Mouse (Mus musculus) retina, embryonic 14.5 days (tissue): ENCODE measurements around the gene a.
A peak's percentile ranks its signal among the peaks of the same experiment; 100 is the strongest.

Experiments
- DNase-seq: peaks from one replicate; pipeline ENCODE4 v3.0.0-alpha.2; 2015; ENCODE audit warnings: low spot score

The a gene

GRCm38 (mm10) chr2:154782856-154783650 is 8.1 kb upstream of the a start:
- peak; percentile 75 for DNase-seq

GRCm38 (mm10) chr2:154785284-154785683 is 5.9 kb upstream of the a start:
- no peak for DNase-seq

GRCm38 (mm10) chr2:154786187-154786586 is 5.0 kb upstream of the a start:
- no peak for DNase-seq

DNA sequence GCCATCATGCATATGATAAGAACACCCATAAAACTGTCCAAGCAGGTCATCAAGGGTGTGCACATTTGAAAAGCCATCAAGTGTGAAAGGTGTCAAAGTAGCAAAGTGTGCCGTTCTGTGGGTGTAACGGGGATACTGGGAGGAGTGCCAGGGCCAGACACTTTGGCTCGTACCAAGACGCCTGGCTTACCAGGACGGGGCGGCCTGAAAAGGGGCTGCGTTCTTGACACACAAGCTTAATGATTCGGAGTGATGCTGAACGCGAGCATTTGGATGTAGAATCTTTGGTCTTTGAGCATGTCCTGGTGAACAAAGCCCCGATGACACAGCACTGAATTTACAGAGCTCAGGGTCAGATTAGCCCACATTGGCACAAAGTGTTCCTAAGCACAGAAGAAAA is 4.4 kb upstream of the a start:
- DNase-seq, result no peak

DNA sequence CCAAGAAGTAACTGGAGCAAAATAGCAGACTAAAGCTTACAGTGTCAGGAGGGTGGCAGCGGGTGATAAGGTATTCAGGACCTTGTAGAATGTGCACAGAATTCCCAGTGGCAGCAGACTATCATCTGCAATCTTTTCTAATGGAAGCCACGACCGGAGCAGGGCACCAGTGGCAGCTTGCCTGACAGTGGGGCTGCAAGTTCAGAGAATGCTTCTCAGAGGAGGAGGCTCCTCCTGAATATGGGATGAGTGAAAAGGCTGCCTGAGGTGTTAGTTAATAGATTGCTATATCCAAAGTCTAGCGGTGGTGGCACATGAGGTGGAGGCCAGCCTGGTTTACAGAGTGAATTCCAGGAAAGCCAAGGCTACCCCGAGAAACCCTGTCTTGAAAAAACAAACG is 1.8 kb upstream of the a start:
- no peak for DNase-seq

- DNase-seq, result no peak
Measured at GRCm38 (mm10) chr2:154789977-154790655, 1.1 kb upstream of the a start.

DNA sequence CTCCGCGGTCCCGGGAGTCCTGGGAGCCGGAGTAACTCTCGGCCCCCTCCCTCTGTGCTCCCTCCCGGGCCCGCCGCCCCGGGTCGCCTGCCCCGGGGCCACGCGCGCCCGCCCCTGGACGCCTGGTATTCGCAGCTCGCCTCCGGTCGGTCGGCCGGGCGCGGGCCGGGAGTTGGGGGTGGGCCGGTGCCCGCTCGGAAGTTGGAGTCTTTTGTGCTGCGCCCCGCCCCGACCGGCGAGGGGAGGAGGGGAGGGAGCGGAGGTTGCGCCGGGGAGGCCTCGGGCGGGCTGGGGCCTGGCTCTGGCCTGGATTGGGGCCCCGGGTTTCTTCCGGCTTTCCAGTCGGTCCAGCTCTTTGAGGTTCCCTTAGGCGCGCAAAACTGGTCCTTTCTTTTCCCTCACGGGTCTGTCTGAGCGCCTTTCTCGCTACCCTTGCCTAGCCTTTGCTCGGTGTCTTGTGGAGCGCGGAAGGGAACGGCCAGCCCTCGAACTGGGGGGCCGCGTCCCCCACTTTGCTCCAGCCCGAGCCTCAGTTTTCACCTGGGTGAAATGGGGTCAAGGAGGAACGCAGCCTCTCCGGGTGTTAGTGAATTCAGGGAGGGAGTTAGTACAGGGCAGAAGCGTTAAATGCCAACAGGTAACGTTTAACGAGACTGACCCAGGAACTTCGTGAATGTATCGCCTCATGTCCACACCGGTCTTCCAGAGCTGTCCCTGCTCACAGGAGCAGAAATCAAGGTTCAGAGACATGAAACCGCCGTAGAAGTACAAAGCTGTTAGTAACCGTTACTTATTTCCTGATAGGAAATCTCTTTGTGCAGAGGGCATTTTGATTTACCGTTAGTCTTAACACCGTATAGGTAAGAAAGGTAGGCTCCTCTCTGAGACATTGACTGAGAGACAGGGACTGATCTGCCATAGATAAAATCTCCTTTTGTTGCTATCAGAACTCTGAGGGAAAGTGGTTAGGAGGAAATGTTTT is 750 bp downstream of the a start:
- peak; percentile 64 for DNase-seq

- DNase-seq, result no peak
Measured at GRCm38 (mm10) chr2:154803372-154803771, 12.2 kb downstream of the a start.

DNA sequence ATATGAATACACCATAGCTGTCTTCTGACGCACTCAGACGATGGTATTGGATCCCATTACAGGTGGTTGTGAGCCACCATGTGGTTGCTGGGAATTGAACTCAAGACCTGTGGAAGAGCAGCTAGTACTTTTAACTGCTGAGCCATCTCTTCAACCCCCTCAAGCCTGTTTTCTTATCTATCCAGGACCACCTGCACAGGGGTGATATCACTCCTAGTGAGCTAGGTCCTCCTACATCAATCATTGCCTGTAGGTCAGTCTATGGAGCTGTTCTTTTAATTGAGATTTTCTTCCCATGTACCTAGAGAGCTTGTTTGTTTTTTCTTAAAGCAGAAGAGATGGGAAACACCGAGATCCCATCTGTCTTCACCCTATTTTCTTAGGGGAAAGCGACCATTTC is 12.6 kb downstream of the a start:
- no peak for DNase-seq

DNA sequence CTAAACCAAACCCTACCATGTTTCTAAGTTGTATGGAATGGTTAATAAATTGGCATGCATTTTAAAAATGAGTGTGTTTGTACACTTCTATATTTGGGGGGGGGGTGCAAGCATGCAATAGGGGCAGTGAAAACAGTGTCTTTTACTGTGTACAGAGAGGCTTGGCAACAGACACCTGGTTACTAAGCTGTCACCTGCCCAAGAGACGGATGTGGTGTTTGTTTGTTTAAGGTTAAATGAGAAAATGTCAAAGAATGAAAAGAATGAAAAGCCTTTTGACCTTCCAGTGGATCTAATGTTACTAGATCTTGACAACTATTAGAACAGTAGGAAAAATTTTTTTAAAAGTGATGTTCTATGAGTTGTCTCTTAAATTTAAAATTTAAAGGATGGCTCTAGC is 16.5 kb downstream of the a start:
- no peak for DNase-seq

- DNase-seq, result no peak
Measured at GRCm38 (mm10) chr2:154809107-154809762, 18.0 kb downstream of the a start.

DNA sequence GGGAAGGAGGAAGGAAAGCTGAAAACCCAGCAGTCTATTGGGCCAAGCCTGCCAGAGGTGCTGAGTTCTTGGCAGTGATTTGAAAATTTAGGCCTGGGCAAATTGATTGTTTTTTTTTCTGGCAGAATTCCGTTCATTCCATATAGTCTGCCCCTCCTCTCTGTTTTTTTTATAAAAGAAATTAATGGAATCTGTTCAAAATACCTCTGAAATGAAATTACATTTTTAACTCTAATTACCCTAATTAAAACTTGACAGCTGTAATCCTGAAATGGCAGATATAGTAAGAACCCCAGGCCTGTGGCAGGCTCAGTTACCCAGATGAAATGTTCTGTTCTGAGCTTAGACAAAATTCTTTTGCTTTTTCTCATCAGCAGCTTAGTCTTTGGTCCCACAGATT is 19.6 kb downstream of the a start:
- no peak for DNase-seq

DNA sequence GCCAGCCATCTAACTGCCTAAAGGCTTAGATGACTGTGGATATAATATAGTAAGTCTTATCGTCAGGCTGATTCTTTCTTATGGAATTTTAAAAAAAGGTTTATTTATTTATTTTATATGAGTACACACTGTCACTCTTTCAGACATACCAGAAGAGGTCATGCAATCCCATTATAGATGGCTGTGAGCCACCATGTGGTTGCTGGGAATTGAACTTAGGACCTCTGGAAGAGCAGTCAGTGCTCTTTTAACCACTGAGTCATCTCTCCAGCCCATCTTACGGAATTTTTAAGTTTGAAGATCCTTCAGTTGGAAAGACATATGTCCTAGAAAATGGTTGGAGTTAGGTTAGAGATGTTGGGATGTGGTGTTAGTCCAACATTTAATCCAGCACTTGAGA is 22.2 kb downstream of the a start:
- DNase-seq, result no peak

DNA sequence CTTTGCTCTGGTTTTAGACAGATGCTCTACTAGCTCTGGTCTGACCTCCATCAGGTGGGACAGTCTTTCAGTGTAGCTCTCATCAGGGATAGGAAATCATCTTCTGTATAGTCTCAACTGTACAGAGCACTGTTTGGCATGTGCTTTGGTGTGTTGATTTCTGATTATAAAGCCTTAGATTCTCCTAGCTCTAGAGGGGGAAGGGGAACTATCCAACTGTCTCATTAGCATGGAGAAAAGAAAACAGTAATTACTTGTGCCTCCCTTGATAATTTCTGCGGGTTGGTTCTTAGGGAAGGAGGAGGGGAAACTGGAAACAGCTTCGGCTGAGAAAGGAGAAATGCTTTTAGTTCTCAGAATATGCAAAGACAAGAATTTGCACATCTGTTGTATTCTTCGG is 25.9 kb downstream of the a start:
- no peak for DNase-seq

GRCm38 (mm10) chr2:154817788-154818187 is 26.6 kb downstream of the a start:
- DNase-seq, result peak; percentile 57

GRCm38 (mm10) chr2:154818599-154818998 is 27.4 kb downstream of the a start:
- DNase-seq, result no peak

- DNase-seq, result no peak
Measured at GRCm38 (mm10) chr2:154820346-154820745, 29.1 kb downstream of the a start.

DNA sequence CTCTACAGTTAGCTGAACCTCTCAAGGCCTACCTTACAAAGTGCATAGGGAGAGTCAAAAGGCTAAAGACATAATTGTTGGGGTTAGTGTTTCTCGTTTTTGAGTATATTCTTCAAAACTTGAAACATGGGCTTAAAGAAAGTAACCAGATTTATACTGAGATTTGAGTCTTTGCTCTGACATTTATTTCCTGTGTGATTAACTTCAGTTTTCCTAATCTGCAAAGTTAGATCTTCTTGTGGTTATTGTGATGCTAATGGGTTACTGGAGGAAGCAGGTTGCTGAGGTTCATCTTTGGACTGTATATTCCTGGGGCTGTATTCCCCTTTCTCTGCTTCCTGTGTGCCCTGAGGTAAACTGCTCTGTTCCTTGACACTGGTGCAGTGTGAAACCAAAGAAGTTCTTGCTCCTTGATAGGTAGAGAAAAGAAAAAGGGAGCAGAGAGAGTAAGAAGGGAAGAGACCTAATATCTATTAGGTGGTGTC is 34.9 kb downstream of the a start:
- DNase-seq, result no peak

DNA sequence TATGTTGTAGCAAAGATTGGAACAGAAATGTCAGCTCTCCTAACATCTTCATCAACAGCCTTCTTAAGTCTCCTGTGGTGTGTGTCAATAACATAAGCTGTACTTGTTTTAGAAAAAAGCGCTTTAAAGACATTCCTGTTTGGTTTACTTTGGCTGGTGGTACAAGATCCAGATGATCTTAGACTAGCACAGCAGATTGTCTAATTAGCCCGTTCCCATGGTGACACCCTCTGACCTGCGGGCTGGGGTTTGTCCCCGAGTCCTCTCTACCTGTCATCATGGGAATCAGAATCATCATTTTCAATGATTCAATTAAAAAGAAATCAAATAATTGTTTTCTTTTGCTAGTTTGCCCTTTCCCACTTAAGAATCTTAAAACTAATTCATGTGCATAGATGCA is 36.3 kb downstream of the a start:
- no peak for DNase-seq

GRCm38 (mm10) chr2:154832471-154832870 is 41.3 kb downstream of the a start:
- DNase-seq, result no peak

GRCm38 (mm10) chr2:154834149-154834865 is 43.1 kb downstream of the a start:
- DNase-seq, result no peak
